Mouse (Mus musculus): ENCODE data around the gene Sec11a. TPM values are rescaled to one million over a fixed set of nuclear protein-coding genes. Genes with fewer than 3 reads are reported as not detected.
"Not testable (repeated sequence)": the region's sequence is repeated elsewhere in the genome, so short reads cannot be mapped to it uniquely, and the experiment has no call there.

Sec11a gene
- total RNA-seq, 4 experiments from 2014 or later: 41.1 to 47.5 (median 41.9) TPM

GRCm38 (mm10) chr7:80959003-80959402, 11.4 kb upstream of the Sec11a start:
- DNase-seq (ENCODE audit: low spot score in 2 of 2): no peak

GRCm38 (mm10) chr7:80956891-80957290, 9.3 kb upstream of the Sec11a start:
- DNase-seq (ENCODE audit: low spot score in 2 of 2): no peak

DNA sequence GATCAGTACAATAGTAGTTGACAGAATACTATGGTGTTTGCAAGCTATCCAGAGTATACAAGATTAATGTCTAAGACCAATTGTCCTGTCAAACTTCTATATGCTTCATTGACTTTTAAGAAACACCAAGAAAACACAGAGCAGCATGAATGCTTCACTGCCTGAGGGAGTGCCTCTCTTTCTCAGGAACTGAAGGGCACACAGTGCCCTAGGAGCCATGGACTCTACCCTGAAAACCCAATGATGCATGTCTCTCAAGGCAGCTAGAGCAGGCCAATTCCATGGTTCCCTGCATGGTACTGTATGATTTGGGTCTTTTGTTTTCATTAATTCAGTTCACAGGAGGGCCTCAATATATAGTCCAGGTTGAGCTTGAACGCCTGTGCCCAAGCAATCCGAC, 6.7 kb upstream of the Sec11a start:
- DNase-seq (ENCODE audit: low spot score in 2 of 2): no peak

GRCm38 (mm10) chr7:80952140-80952539, 4.6 kb upstream of the Sec11a start:
- no peak for DNase-seq (ENCODE audit: low spot score in 2 of 2)

DNA sequence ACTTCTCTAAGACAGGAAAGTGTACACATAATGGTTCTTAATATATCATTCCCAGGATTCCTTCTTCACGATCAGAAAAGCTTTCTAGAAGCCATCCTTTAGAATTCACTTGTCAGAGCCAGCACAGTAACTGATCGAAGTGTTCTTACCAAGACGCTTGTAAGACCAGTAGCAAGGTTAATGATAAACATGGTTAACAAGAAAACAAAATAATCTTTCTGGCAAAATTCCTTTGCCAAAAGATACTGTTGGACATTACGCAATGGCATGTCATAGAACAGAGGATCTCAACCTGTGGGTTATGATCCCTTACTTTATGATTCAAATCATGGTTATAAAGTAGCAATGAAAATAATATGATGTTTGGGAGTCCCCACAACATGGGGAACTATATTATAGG, 3.9 kb upstream of the Sec11a start:
- DNase-seq (ENCODE audit: low spot score in 2 of 2): no peak

- DNase-seq (ENCODE audit: low spot score in 2 of 2): no peak
Measured at GRCm38 (mm10) chr7:80939808-80940207, 7.8 kb downstream of the Sec11a start.

GRCm38 (mm10) chr7:80937304-80937666, 10.3 kb downstream of the Sec11a start:
- not testable (repeated sequence) for DNase-seq (ENCODE audit: low spot score in 2 of 2)

DNA sequence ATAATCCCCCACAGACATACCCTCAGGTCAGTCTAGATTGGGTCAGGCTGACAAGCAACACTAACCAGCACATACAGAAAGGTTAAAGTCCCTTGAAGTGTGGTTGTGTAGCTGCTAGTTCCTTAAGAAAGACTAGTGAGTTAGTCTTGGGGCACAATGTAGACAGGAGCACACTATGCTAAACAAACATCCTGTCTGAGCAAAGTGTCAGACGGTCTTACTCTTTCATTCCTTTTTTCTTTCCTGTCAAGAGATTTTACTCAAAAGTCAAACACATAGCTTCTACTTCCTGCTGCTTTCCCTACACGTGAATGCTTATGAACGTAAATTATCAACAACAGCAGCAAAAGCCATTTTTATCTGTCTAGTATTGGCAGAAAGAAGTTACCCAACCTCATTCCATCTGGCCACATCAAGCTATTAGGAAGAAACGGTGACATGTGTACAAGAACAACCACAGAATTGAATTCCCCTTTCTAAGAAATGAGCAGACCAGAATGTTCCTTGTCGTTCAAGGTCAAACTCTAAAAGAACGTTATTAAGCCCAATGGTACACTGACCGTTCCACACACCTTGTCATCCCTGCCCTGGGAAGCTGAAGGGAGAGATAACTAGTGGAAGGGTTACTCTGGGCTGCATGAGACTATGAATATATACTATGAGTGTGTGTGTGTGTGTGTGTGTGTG, 10.8 kb downstream of the Sec11a start:
- not testable (repeated sequence) for DNase-seq (ENCODE audit: low spot score in 2 of 2)

GRCm38 (mm10) chr7:80935834-80936233, 11.7 kb downstream of the Sec11a start:
- DNase-seq (ENCODE audit: low spot score in 2 of 2): no peak

DNA sequence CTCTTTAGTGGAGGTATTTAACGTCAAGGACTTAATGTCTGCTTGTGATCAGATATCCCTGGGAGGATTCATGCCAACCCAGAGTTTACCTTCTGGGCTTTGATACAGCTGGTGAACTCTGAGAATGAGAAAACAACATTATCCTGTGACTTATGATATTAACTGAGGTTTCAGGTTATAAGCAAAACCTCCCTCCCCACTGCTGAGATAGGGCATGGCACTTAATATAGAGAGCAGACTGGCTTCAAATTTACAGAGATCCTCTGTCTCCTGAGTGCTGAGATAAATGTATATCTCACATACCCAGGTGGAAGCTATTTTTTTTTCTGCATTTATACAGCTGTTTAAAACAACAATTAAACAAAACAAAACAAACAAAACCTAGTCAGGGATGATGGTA, 14.8 kb downstream of the Sec11a start:
- DNase-seq (ENCODE audit: low spot score in 2 of 2): no peak

GRCm38 (mm10) chr7:80931618-80932207, 15.9 kb downstream of the Sec11a start:
- no peak for DNase-seq (ENCODE audit: low spot score in 2 of 2)

GRCm38 (mm10) chr7:80923165-80923564, 24.4 kb downstream of the Sec11a start:
- no peak for DNase-seq (ENCODE audit: low spot score in 2 of 2)

DNA sequence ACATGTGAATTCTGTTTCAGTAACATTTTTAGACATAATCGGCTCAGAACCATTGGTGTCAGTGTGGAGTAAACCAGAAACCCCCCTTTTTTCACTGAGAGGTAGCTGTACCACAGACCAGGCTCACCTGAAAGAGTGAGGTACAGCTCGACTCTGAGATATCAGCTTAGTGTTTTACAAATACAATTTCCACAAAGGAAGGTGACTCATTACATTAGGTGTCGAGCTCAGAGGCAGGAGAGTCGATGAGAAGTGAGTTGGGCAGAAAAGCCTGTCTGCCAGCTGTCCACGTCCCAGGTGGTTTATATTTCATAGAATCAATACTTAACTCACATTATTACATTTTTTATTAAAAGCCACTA, 28.0 kb downstream of the Sec11a start:
- no peak for DNase-seq (ENCODE audit: low spot score in 2 of 2)

GRCm38 (mm10) chr7:80918982-80919646, 28.5 kb downstream of the Sec11a start:
- DNase-seq (ENCODE audit: low spot score in 2 of 2): no peak

DNA sequence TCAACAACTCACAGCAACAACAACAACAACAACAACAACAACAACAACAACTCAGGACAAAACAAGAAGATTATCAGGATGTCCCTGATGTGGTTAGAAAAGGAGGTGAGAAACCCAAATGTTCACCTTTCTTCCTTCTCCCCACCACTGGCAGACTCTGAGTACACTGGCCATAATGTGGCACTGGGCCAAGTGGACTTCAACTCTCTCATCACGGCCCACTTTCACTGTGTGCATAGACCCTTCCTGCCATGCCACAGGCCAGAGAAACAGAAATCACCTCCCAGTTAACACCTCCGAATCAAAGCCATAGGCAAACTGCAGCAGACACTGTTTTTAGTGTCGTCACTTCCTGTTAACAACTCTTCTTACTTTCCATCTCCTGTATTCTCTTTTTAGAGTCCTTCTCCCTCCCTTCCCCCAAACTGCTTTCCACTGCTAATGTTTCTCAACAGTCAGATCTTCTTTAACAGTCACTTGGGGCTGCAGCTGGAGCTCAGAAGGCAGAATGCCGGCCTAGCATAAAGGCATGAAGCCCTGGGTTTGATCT, 29.6 kb downstream of the Sec11a start:
- no peak for DNase-seq (ENCODE audit: low spot score in 2 of 2)

GRCm38 (mm10) chr7:80912496-80912895, 35.1 kb downstream of the Sec11a start:
- DNase-seq (ENCODE audit: low spot score in 2 of 2): no peak

- DNase-seq (ENCODE audit: low spot score in 2 of 2): no peak
Measured at GRCm38 (mm10) chr7:80911053-80911452, 36.5 kb downstream of the Sec11a start.

DNA sequence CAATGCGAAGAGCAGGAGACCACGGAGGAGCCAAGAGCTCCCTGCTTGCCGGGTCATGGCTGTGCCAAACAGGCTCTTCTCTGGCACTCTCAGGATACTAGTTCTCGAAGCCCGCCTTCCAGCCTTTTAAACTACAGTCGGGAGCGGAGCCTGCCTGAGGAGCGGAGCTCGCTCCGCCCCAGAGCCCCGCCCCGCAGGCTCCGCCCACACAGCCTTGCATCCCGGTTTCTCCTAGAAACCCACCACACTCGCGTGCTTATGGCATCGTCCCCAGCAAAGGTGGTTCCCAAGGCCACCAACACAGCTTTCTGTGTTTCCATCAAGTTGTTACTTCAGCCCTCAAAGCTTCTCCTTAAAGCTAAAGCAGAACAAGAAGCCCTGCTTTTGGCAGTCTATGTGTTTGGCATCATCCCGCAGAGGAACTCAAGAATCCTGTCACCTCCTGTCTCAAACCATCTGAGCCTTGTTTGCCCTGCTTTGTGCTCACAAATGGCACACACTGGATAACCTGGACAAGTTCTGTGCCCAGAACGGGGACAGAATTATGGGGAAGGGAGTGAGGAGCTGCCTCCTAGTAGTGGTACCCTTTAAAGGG, 42.6 kb downstream of the Sec11a start, which contains the start of gene Nmb:
Gene Nmb, minus strand, starts transcription at position 156 of the 595 bp plus-strand sequence.
- DNase-seq (ENCODE audit: low spot score in 2 of 2): no peak

DNA sequence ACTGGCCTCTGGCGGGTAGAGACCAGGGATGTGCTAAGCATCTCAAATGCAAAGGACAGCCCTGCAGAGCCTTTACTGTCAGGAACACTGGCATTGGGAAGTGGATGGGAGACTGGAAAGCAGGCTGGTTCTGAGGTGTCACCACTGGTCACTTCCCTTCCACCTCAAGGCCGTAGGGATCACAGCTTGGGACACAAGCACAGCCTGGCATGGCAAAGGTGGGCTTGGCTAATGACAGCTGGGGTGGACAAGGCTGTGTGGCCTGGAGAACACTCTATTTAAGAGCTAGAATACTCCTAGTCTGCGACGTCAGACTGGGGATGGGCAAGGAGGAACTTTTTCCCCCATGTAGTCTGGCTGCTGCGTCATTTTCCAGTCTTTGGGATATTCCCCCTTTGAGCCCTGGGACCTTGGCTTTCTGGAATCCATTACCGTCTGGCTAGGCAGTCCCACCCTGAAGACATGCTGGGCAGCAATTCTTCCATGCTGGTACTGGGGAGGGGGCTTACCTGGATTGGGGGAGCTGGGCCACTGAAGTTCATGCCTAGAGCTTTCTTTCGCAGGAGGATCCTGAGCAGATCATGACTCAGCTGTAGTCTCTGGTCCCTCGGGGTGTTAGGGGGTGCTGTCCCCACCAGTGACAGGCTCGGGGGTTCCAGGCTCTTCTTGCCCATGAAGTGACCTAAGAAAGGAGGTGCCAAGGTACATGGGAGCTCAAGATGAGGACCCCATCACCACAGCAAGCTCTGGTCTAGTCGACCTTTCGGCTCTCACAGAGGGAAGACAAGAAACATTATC, 43.8 kb downstream of the Sec11a start:
- no peak for DNase-seq (ENCODE audit: low spot score in 2 of 2)

GRCm38 (mm10) chr7:80901541-80902274, 45.9 kb downstream of the Sec11a start:
- DNase-seq (ENCODE audit: low spot score in 2 of 2): no peak

All from left cerebral cortex, adult 8-10 months (tissue).